Mouse (Mus musculus): Measurements from ENCODE around the gene Hyls1. TPM values are rescaled to one million over a fixed set of nuclear protein-coding genes. Genes with fewer than 3 reads are reported as not detected.
A peak's percentile ranks its signal among the peaks of the same experiment; 100 is the strongest.

Hyls1 gene
- polyA plus RNA-seq, 1 experiment, result 0.34 TPM

GRCm38 (mm10) chr9:35574416-35574815, 4.2 kb upstream of the Hyls1 start:
- Histone ChIP-seq H3K27me3 (ENCODE audit: control insufficient read depth, insufficient read depth, low read length) (peaks cover 4% of the 10 kb centered on the region), H3K4me3 (ENCODE audit: low read depth, low read length) (no peak overlapping the region), H3K36me3 (ENCODE audit: control insufficient read depth, insufficient read depth, low read length) (no peaks in the 10 kb centered on the region), H3K4me1 (ENCODE audit: control insufficient read depth, insufficient read depth, insufficient read length, low read length) (no peaks in the 10 kb centered on the region), H3K27ac (ENCODE audit: insufficient read depth, low read depth, low read length) (no peak overlapping the region)
- 8% methylated on average over 32 of the region's 32 CpGs for WGBS
- TF ChIP-seq POLR2A (IDR thresholded peaks at IDR 0.05; ENCODE audit: low read depth, low read length) (no peak), CTCF (IDR thresholded peaks at IDR 0.05; ENCODE audit: extremely low read depth, insufficient read length, insufficient replicate concordance, low read depth, low read length) (no peak)

GRCm38 (mm10) chr9:35570663-35571062, 465 bp upstream of the Hyls1 start:
- Histone ChIP-seq H3K4me3 (ENCODE audit: low read depth, low read length) (peak overlapping the region; percentile 95; the same call in 1 of the 2 replicates), H3K27ac (ENCODE audit: insufficient read depth, low read depth, low read length) (no peak overlapping the region), H3K4me1 (ENCODE audit: control insufficient read depth, insufficient read depth, insufficient read length, low read length) (no peaks in the 10 kb centered on the region), H3K36me3 (ENCODE audit: control insufficient read depth, insufficient read depth, low read length) (peaks cover 14% of the 10 kb centered on the region), H3K27me3 (ENCODE audit: control insufficient read depth, insufficient read depth, low read length) (peaks cover 4% of the 10 kb centered on the region)
- WGBS, result 9% methylated on average over 5 of the region's 5 CpGs
- no peak for TF ChIP-seq POLR2A (IDR thresholded peaks at IDR 0.05; ENCODE audit: low read depth, low read length)
- no peak for TF ChIP-seq CTCF (IDR thresholded peaks at IDR 0.05; ENCODE audit: extremely low read depth, insufficient read length, insufficient replicate concordance, low read depth, low read length)

- 85% methylated on average over 3 of the region's 3 CpGs for WGBS
- TF ChIP-seq POLR2A (IDR thresholded peaks at IDR 0.05; ENCODE audit: low read depth, low read length), result no peak
- TF ChIP-seq CTCF (IDR thresholded peaks at IDR 0.05; ENCODE audit: extremely low read depth, insufficient read length, insufficient replicate concordance, low read depth, low read length), result no peak
Observed at GRCm38 (mm10) chr9:35567995-35568394, 2.2 kb downstream of the Hyls1 start.

DNA sequence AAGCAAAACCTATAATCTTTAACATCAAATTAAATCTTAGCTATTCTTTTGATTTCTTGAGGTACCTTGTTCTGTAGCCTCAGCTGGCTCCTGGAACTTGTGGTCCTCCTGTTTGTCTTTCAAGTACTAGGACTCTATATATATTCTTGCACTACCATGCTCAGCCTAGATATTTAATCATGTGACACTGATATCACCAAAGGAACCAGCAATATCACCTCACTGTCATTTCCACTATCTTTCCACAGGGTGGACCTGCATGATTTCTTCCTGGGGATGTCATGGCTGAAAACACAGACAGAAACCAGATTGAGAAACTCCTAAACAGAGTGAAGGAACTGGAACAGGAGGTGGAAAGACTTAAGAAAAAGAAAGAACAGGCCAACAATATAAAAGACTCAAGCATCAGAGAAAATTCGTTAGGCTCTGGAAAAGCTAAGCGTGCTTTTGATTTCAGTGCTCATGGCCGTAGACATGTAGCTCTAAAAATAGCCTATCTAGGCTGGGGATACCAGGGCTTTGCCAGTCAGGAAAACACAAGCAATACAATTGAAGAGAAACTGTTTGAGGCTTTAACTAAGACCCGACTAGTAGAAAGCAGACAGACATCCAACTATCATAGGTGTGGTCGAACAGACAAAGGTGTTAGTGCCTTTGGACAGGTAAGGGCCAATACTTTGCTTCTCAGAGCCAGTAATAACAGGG, 5.5 kb downstream of the Hyls1 start:
- H3K36me3 ChIP-seq (ENCODE audit: control insufficient read depth, insufficient read depth, low read length), result peaks cover 30% of the 10 kb centered on the region
- H3K27ac ChIP-seq (ENCODE audit: insufficient read depth, low read depth, low read length), result no peak overlapping the region
- WGBS, result 83% methylated on average over 5 of the region's 5 CpGs
- no peaks in the 10 kb centered on the region for H3K4me1 ChIP-seq (ENCODE audit: control insufficient read depth, insufficient read depth, insufficient read length, low read length)
- H3K4me3 ChIP-seq (ENCODE audit: low read depth, low read length), result no peak overlapping the region
- H3K27me3 ChIP-seq (ENCODE audit: control insufficient read depth, insufficient read depth, low read length), result no peaks in the 10 kb centered on the region
- TF ChIP-seq CTCF (IDR thresholded peaks at IDR 0.05; ENCODE audit: extremely low read depth, insufficient read length, insufficient replicate concordance, low read depth, low read length) (no peak), POLR2A (IDR thresholded peaks at IDR 0.05; ENCODE audit: low read depth, low read length) (no peak)

More at GRCm38 (mm10) chr9:35567995-35568394, 2.2 kb downstream of the Hyls1 start:
- peaks cover 24% of the 10 kb centered on the region for H3K36me3 ChIP-seq (ENCODE audit: control insufficient read depth, insufficient read depth, low read length)
- H3K4me3 ChIP-seq (ENCODE audit: low read depth, low read length), result no peak overlapping the region
- H3K4me1 ChIP-seq (ENCODE audit: control insufficient read depth, insufficient read depth, insufficient read length, low read length), result no peaks in the 10 kb centered on the region
- H3K27ac ChIP-seq (ENCODE audit: insufficient read depth, low read depth, low read length), result no peak overlapping the region
- no peaks in the 10 kb centered on the region; the same call in 1 of the 2 replicates for H3K27me3 ChIP-seq (ENCODE audit: control insufficient read depth, insufficient read depth, low read length)

- WGBS, result 82% methylated on average over 6 of the region's 6 CpGs
- H3K27ac ChIP-seq (ENCODE audit: insufficient read depth, low read depth, low read length), result no peak overlapping the region
Observed at GRCm38 (mm10) chr9:35561583-35561982, 8.6 kb downstream of the Hyls1 start.

GRCm38 (mm10) chr9:35561076-35561475, 9.1 kb downstream of the Hyls1 start:
- peaks cover 7% of the 10 kb centered on the region for H3K4me1 ChIP-seq (ENCODE audit: control insufficient read depth, insufficient read depth, insufficient read length, low read length)
- no peak overlapping the region for H3K27ac ChIP-seq (ENCODE audit: insufficient read depth, low read depth, low read length)
- WGBS, result 94% methylated on average over 11 of the region's 11 CpGs
- peaks cover 17% of the 10 kb centered on the region for H3K36me3 ChIP-seq (ENCODE audit: control insufficient read depth, insufficient read depth, low read length)
- peaks cover 16% of the 10 kb centered on the region for H3K27me3 ChIP-seq (ENCODE audit: control insufficient read depth, insufficient read depth, low read length)
- TF ChIP-seq POLR2A (IDR thresholded peaks at IDR 0.05; ENCODE audit: low read depth, low read length) (no peak), CTCF (IDR thresholded peaks at IDR 0.05; ENCODE audit: extremely low read depth, insufficient read length, insufficient replicate concordance, low read depth, low read length) (no peak)
- no peak overlapping the region for H3K4me3 ChIP-seq (ENCODE audit: low read depth, low read length)

More at GRCm38 (mm10) chr9:35561583-35561982, 8.6 kb downstream of the Hyls1 start:
- H3K4me1 ChIP-seq (ENCODE audit: control insufficient read depth, insufficient read depth, insufficient read length, low read length), result peaks cover 7% of the 10 kb centered on the region
- H3K4me3 ChIP-seq (ENCODE audit: low read depth, low read length), result no peak overlapping the region
- H3K27me3 ChIP-seq (ENCODE audit: control insufficient read depth, insufficient read depth, low read length), result peaks cover 16% of the 10 kb centered on the region
- TF ChIP-seq CTCF (IDR thresholded peaks at IDR 0.05; ENCODE audit: extremely low read depth, insufficient read length, insufficient replicate concordance, low read depth, low read length) (no peak), POLR2A (IDR thresholded peaks at IDR 0.05; ENCODE audit: low read depth, low read length) (no peak)
- H3K36me3 ChIP-seq (ENCODE audit: control insufficient read depth, insufficient read depth, low read length), result peaks cover 20% of the 10 kb centered on the region

GRCm38 (mm10) chr9:35559009-35559890, 10.9 kb downstream of the Hyls1 start:
- H3K27me3 ChIP-seq (ENCODE audit: control insufficient read depth, insufficient read depth, low read length), result peaks cover 16% of the 10 kb centered on the region
- TF ChIP-seq POLR2A (IDR thresholded peaks at IDR 0.05; ENCODE audit: low read depth, low read length), result peak; percentile 50; the same call in 1 of the 2 replicates
- no peak for TF ChIP-seq CTCF (IDR thresholded peaks at IDR 0.05; ENCODE audit: extremely low read depth, insufficient read length, insufficient replicate concordance, low read depth, low read length)
- peaks cover 9% of the 10 kb centered on the region for H3K36me3 ChIP-seq (ENCODE audit: control insufficient read depth, insufficient read depth, low read length)
- peaks cover 7% of the 10 kb centered on the region for H3K4me1 ChIP-seq (ENCODE audit: control insufficient read depth, insufficient read depth, insufficient read length, low read length)
- peak overlapping the region; percentile 48 for H3K4me3 ChIP-seq (ENCODE audit: low read depth, low read length)
- WGBS, result 2% methylated on average over 31 of the region's 31 CpGs
- H3K27ac ChIP-seq (ENCODE audit: insufficient read depth, low read depth, low read length), result no peak overlapping the region

Measured in small intestine, adult 2 months (tissue).